Mouse (Mus musculus) thymus, adult 2 months (tissue): ENCODE measurements at regions not wholly inside any gene's neighbourhood (a gene's known extent, or its start where the extent isn't known, plus 50 kb on each side); places are given as distances from the start of the nearest gene placed in this dataset.

Source experiments
- CTCF ChIP-seq: fragments of 200-500 bp; IDR thresholded peaks from 2 replicates; pipeline ENCODE4 v1.5.1; 2012; ENCODE audit warnings: mild to moderate bottlenecking, control low read depth, low read length, moderate library complexity, borderline replicate concordance; ENCODE audit not compliant: control insufficient read depth, poor library complexity, insufficient read depth; ENCODE audit errors: extremely low read depth
- POLR2A ChIP-seq: fragments of 200-500 bp; IDR thresholded peaks from 2 replicates; pipeline ENCODE4 v1.6.1; 2012; ENCODE audit warnings: mild to moderate bottlenecking, low read length, control low read depth, moderate library complexity; ENCODE audit not compliant: control insufficient read depth, poor library complexity, insufficient read depth; ENCODE audit errors: extremely low read depth

GRCm38 (mm10) chr2:117819701-117820225 is 291.9 kb upstream of the Thbs1 start:
- TF ChIP-seq CTCF, result no peak
- no peak for TF ChIP-seq POLR2A
